Mouse (Mus musculus) stomach, embryonic 14.5 days (tissue): ENCODE results near the gene Pnpla7. TPM values are rescaled to one million over a fixed set of nuclear protein-coding genes. Genes with fewer than 3 reads are reported as not detected.

Experiments
- ATAC-seq: fragments of 200-750 bp; cut with Nextera tagmentation; 2 replicates; pipeline ENCODE4 v1.8.0; 2017; ENCODE audit warnings: low read depth, moderate TSS enrichment; ENCODE audit not compliant: insufficient number of reproducible peaks, insufficient read depth, low FRiP score
- H3K27ac ChIP-seq: fragments of 300-500 bp; sonication (generic); 2 replicates; pipeline ENCODE4 v1.5.1; 2014; ENCODE audit warnings: mild to moderate bottlenecking, low read length, moderate library complexity, mixed read lengths
- H3K27me3 ChIP-seq: fragments of 300-500 bp; sonication (generic); 2 replicates; pipeline ENCODE4 v1.6.1; 2014; ENCODE audit warnings: low read length, control low read depth, mixed read lengths; ENCODE audit not compliant: control insufficient read depth, insufficient read depth
- H3K36me3 ChIP-seq: fragments of 300-500 bp; sonication (generic); 2 replicates; pipeline ENCODE4 v1.6.1; 2014; ENCODE audit warnings: mild to moderate bottlenecking, control low read depth, low read length, moderate library complexity, mixed read lengths; ENCODE audit not compliant: control insufficient read depth, insufficient read depth
- H3K4me1 ChIP-seq: fragments of 300-500 bp; sonication (generic); 2 replicates; pipeline ENCODE4 v1.6.1; 2014; ENCODE audit warnings: low read length, control low read depth, mixed read lengths; ENCODE audit not compliant: control insufficient read depth, insufficient read depth
- H3K4me2 ChIP-seq: fragments of 300-500 bp; sonication (generic); replicated peaks from 2 replicates; pipeline ENCODE4 v1.6.1; 2014; ENCODE audit warnings: low read depth, low read length, control low read depth
- H3K4me3 ChIP-seq: fragments of 300-500 bp; sonication (generic); 2 replicates; pipeline ENCODE4 v1.5.1; 2014; ENCODE audit warnings: low read depth, low read length, control low read depth
- H3K9ac ChIP-seq: fragments of 300-500 bp; sonication (generic); replicated peaks from 2 replicates; pipeline ENCODE4 v1.6.1; 2014; ENCODE audit warnings: low read depth, mild to moderate bottlenecking, control low read depth, low read length, moderate library complexity, mixed read lengths
- H3K9me3 ChIP-seq: fragments of 300-500 bp; sonication (generic); 2 replicates; pipeline ENCODE4 v1.6.1; 2016; ENCODE audit warnings: low read depth, low read length, control low read depth; ENCODE audit not compliant: control insufficient read depth
- WGBS: fragments of 180-500 bp; shearing (Covaris S2); extraction: QIAGEN DNeasy Blood & Tissue Kit; methylation state at CpG from one replicate; pipeline ENCODE4 v1.1.7; 2014; 5-methylcytosine and 5-hydroxymethylcytosine counted together
- polyA plus RNA-seq: library from polyadenylated mRNA; unstranded; fragments of >200 nt; fragmentation: Nextera tagmentation; extraction: Ambion mirVana; gene quantifications from 2 replicates; pipeline ENCODE4 v1.2.1, GENCODE M21; 2014

The Pnpla7 gene
- polyA plus RNA-seq, 1 experiment from 2014 or later: 5.2 TPM

DNA sequence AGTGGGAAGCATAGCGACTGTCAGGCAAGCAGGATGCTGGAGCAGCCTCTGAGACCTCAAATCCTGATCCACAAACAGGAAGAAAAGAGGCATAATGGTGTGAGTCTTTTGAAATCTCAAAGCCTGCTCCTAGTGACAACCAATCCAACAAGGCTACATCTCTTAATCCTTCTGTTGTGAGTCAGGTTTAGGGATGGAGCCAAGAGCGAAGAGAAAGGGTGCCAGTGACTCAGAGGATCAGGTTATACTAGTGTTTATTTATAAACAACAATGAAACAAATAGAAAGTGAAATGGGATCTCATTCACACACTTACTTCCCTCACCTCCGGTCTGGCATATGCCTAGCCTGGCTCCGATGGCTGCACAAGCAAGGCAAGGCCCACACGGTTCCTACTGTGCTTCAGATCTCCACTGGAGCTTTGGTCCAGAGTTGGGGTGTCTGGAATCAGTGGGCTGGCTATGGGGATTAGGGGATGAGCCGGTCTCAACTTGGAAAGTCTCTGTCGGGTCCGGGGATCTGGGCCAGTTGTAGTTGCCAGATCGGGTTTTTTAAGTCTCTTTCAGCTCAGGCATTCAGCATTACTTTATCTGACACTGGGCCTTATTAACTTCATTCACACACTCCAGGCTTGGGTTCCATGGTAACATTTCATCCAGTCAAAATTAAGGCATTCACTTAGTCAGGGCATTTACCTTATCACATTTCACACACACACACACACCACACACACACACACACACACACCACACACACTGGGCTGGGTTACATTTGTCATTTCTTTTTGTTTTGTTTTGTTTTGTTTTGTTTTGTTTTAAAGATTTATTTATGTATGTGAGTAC is 28.3 kb downstream of the Pnpla7 start:
- Histone ChIP-seq H3K4me1 (no peaks in the 10 kb centered on the region), H3K9me3 (no peaks in the 10 kb centered on the region), H3K27ac (no peak overlapping the region), H3K4me3 (no peak overlapping the region), H3K36me3 (no peaks in the 10 kb centered on the region), H3K9ac (no peak overlapping the region), H3K4me2 (no peak overlapping the region), H3K27me3 (no peaks in the 10 kb centered on the region)
- ATAC-seq: no peak
- WGBS: 85% methylated on average over 9 of the region's 9 CpGs

DNA sequence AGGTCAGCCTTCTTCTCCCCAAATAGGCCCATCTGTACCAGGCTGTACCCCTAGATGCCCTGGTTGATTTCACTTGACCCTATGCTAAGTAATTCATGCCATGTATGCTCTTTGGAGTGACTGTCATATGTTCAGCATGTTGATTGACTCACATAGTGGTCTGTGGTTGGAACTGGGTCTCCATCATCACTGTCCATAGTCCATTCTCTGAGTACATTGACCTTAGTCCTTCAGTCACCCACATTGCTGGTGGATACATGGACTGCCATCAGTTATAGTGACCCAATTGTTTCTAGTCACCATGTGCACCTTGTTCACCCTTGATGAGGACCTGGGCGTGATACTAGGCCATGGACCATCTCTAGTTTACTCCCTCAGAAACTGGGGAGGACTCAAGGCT is 30.9 kb downstream of the Pnpla7 start:
- Histone ChIP-seq H3K4me1 (no peaks in the 10 kb centered on the region), H3K27me3 (no peaks in the 10 kb centered on the region), H3K9me3 (no peaks in the 10 kb centered on the region), H3K27ac (no peak overlapping the region), H3K36me3 (no peaks in the 10 kb centered on the region), H3K4me3 (no peak overlapping the region), H3K9ac (no peak overlapping the region), H3K4me2 (no peak overlapping the region)
- 89% methylated on average over 1 of the region's 1 CpGs for WGBS
- ATAC-seq: no peak

- H3K4me2 ChIP-seq: no peak overlapping the region
- no peak overlapping the region for H3K9ac ChIP-seq
- no peaks in the 10 kb centered on the region for H3K27me3 ChIP-seq
- no peaks in the 10 kb centered on the region for H3K36me3 ChIP-seq
- H3K9me3 ChIP-seq: no peaks in the 10 kb centered on the region
- ATAC-seq: no peak
- no peak overlapping the region for H3K27ac ChIP-seq
- no peaks in the 10 kb centered on the region for H3K4me1 ChIP-seq
- no peak overlapping the region for H3K4me3 ChIP-seq
Observed at GRCm38 (mm10) chr2:25008250-25008649, 32.4 kb downstream of the Pnpla7 start.

DNA sequence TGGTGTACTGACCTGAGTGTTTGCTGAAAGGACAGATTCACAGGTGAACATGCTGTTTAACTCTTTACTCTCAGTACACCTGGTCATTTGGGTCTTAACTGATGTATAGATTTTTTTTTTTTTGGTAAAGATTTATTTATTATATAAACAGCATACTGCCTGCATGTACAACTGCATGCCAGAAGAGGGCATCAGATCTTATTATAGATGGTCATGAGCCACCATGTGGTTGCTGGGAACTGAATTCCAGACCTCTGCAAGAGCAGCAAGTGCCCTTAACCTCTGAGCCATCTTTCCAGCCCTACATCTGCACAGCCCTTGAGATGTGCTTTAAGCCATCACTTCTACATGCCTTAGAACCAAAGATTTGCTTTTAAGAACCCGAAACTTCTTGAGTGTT is 46.8 kb downstream of the Pnpla7 start:
- no peaks in the 10 kb centered on the region for H3K36me3 ChIP-seq
- no peak overlapping the region for H3K4me2 ChIP-seq
- H3K4me3 ChIP-seq: no peak overlapping the region
- no peak overlapping the region for H3K9ac ChIP-seq
- ATAC-seq: no peak
- H3K4me1 ChIP-seq: no peaks in the 10 kb centered on the region
- H3K27me3 ChIP-seq: no peaks in the 10 kb centered on the region
- no peak overlapping the region for H3K27ac ChIP-seq
- WGBS: 94% methylated on average over 1 of the region's 1 CpGs
- H3K9me3 ChIP-seq: no peaks in the 10 kb centered on the region

DNA sequence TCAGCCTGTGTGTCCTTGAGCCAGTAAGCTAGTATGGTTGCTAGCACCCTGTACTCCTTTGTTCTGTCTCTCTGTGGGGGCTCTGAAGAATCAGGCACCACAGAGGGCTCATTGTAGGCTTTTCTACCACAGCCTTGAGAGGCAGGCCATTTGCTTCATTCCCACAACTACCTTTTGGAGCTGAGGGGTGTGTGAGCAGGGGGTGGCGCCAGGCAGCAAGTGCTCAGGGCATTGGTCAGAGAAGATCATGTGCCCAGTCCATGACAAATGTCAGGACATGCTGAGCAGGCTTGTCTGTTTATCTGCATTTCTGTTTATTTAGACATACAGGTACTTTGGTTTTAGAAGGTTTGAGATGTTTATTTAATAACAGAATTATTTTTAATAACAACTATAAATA is 49.3 kb downstream of the Pnpla7 start:
- Histone ChIP-seq H3K27ac (no peak overlapping the region), H3K9ac (no peak overlapping the region), H3K4me1 (no peaks in the 10 kb centered on the region), H3K9me3 (no peaks in the 10 kb centered on the region), H3K4me2 (no peak overlapping the region), H3K27me3 (no peaks in the 10 kb centered on the region), H3K36me3 (no peaks in the 10 kb centered on the region), H3K4me3 (no peak overlapping the region)
- WGBS: 83% methylated on average over 1 of the region's 1 CpGs
- ATAC-seq: no peak

DNA sequence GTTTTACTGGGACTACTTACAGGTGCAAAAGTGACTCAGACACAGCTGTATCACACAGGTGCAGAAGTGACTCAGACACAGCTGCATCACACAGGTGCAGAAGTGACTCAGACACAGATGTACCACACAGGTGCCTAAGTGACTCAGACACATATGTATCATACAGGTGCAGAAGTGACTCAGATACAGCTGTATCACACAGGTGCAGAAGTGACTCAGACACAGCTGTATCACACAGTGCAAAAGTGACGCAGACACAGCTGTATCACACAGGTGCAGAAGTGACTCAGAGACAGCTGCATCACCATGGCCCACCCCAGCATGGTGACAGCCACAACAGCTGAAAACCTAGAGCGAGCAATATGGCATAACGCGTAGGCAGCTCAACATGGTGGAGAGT is 59.2 kb downstream of the Pnpla7 start:
- no peaks in the 10 kb centered on the region for H3K27me3 ChIP-seq
- no peak overlapping the region for H3K27ac ChIP-seq
- WGBS: 100% methylated on average over 4 of the region's 4 CpGs
- ATAC-seq: no peak
- no peaks in the 10 kb centered on the region for H3K4me1 ChIP-seq
- H3K9me3 ChIP-seq: no peaks in the 10 kb centered on the region
- H3K4me2 ChIP-seq: no peak overlapping the region
- no peak overlapping the region for H3K9ac ChIP-seq
- H3K36me3 ChIP-seq: no peaks in the 10 kb centered on the region
- H3K4me3 ChIP-seq: no peak overlapping the region

DNA sequence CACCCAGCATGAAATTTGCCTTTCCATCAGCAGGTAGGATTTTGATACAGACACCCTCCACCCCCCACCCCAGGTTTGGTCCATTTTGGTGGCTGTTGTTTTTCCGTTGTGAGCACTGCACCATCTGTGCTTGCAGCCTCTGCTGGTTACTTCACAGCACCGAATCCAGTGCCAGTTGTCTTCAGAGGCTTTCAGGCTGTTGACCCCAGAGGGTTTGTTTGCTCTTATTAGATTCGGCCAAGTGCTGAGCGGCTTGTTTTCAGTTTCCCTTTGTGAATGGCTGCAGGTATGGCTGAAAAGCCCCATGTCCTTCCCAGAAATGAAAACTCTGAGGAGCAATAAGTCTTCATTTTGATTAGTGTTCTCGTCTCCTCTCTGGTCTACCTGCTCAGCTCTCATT is 64.3 kb downstream of the Pnpla7 start:
- Histone ChIP-seq H3K4me1 (no peaks in the 10 kb centered on the region), H3K36me3 (no peaks in the 10 kb centered on the region), H3K9ac (no peak overlapping the region), H3K27me3 (no peaks in the 10 kb centered on the region), H3K4me2 (no peak overlapping the region), H3K4me3 (no peak overlapping the region), H3K27ac (no peak overlapping the region), H3K9me3 (no peaks in the 10 kb centered on the region)
- WGBS: 72% methylated on average over 5 of the region's 5 CpGs
- no peak for ATAC-seq

DNA sequence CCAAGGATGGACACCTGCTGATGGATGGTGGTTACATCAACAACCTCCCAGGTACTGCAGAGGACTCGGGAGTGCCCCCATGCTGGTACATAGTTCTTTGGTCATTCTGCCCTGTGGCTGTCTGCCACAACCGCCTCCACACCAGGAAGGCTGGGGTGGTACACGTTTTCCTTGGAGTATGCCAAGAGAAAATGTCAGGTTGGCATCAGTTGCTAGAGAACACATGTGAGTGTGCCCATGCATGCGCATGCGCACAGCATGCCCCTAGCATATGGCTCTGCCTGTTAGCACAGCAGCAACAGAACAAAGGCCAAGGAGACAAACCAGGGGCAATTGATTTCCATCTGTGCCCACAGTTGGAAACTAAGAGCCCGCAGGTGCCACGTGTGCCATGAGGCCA is 75.1 kb downstream of the Pnpla7 start:
- H3K4me2 ChIP-seq: no peak overlapping the region
- H3K9ac ChIP-seq: no peak overlapping the region
- no peaks in the 10 kb centered on the region for H3K36me3 ChIP-seq
- H3K4me1 ChIP-seq: peaks cover 8% of the 10 kb centered on the region
- H3K4me3 ChIP-seq: no peak overlapping the region
- H3K27ac ChIP-seq: no peak overlapping the region
- no peaks in the 10 kb centered on the region for H3K9me3 ChIP-seq
- H3K27me3 ChIP-seq: no peaks in the 10 kb centered on the region
- WGBS: 84% methylated on average over 7 of the region's 7 CpGs
- no peak for ATAC-seq

DNA sequence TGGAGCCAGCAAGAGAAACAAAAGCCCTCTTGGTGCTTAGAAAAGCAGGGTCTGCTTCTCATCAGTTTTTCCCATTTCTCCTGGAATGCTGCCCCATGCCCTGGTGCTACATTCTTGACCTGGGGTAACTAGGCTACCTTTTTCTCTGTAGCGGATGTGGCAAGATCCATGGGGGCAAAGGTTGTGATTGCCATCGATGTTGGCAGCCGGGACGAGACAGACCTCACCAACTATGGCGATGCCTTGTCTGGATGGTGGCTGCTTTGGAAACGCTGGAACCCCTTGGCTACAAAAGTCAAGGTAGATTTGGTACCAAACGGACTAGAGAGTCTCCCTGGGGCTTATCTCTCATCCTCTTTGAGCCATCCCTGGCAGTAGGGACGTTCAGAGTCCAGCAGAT is 75.6 kb downstream of the Pnpla7 start:
- no peaks in the 10 kb centered on the region for H3K9me3 ChIP-seq
- H3K36me3 ChIP-seq: peaks cover 5% of the 10 kb centered on the region; the same call in 1 of the 2 replicates
- H3K4me2 ChIP-seq: no peak overlapping the region
- no peak overlapping the region for H3K4me3 ChIP-seq
- H3K27ac ChIP-seq: no peak overlapping the region
- no peak for ATAC-seq
- H3K4me1 ChIP-seq: peaks cover 8% of the 10 kb centered on the region
- H3K9ac ChIP-seq: no peak overlapping the region
- WGBS: 85% methylated on average over 8 of the region's 8 CpGs
- no peaks in the 10 kb centered on the region for H3K27me3 ChIP-seq
